Mouse (Mus musculus) hindbrain, embryonic 10.5 days (tissue): ENCODE measurements around the gene Muc4. TPM values are rescaled to one million over a fixed set of nuclear protein-coding genes. Genes with fewer than 3 reads are reported as not detected.

Source experiments
- DNase-seq: peaks from one replicate; pipeline ENCODE4 v3.0.0-alpha.2; 2017; ENCODE audit warnings: low spot score
- H3K27ac ChIP-seq: fragments of 300-500 bp; sonication (generic); 2 replicates; pipeline ENCODE4 v1.5.1; 2016; ENCODE audit warnings: mild to moderate bottlenecking, moderate library complexity
- H3K27me3 ChIP-seq: fragments of 300-500 bp; sonication (generic); 2 replicates; pipeline ENCODE4 v1.6.1; 2016; ENCODE audit warnings: mild to moderate bottlenecking; ENCODE audit not compliant: poor library complexity, insufficient read depth, severe bottlenecking
- H3K36me3 ChIP-seq: fragments of 300-500 bp; sonication (generic); 2 replicates; pipeline ENCODE4 v1.6.1; 2016; ENCODE audit warnings: mild to moderate bottlenecking, moderate library complexity
- H3K4me1 ChIP-seq: fragments of 300-500 bp; sonication (generic); replicated peaks from 2 replicates; pipeline ENCODE4 v1.6.1; 2016; ENCODE audit warnings: mild to moderate bottlenecking
- H3K4me3 ChIP-seq: fragments of 300-500 bp; sonication (generic); 2 replicates; pipeline ENCODE4 v1.5.1; 2016; ENCODE audit warnings: mild to moderate bottlenecking, moderate library complexity
- H3K9me3 ChIP-seq: fragments of 300-500 bp; sonication (generic); 2 replicates; pipeline ENCODE4 v1.6.1; 2016; ENCODE audit warnings: mild to moderate bottlenecking, moderate library complexity
- WGBS: fragments of 180-500 bp; shearing (Covaris S2); methylation state at CpG from one replicate; pipeline ENCODE4 v1.1.7; 2016; 5-methylcytosine and 5-hydroxymethylcytosine counted together
- polyA plus RNA-seq: library from polyadenylated mRNA; unstranded; fragments of >200 nt; fragmentation: Nextera tagmentation; extraction: Ambion mirVana; gene quantifications from 2 replicates; pipeline ENCODE4 v1.2.1, GENCODE M21; 2016

Gene Muc4
- polyA plus RNA-seq, 1 experiment from 2014 or later, result 0.63 TPM

GRCm38 (mm10) chr16:32831501-32831900 lies 95.8 kb downstream of the Muc4 start:
- no peak for DNase-seq
- no peaks in the 10 kb centered on the region for H3K9me3 ChIP-seq
- H3K36me3 ChIP-seq, result peaks cover 58% of the 10 kb centered on the region
- no peak overlapping the region for H3K27ac ChIP-seq
- no peak overlapping the region for H3K4me3 ChIP-seq
- H3K27me3 ChIP-seq, result no peaks in the 10 kb centered on the region
- WGBS, result 91% methylated on average over 4 of the region's 4 CpGs
- H3K4me1 ChIP-seq, result no peaks in the 10 kb centered on the region

Other genes with a start within 250 kb of the Muc4 start
- 0.20 and 0.44 TPM in 2 replicates for gene Slc51a, start 248.0 kb upstream of the Muc4 start, polyA plus RNA-seq
- not detected in 2 replicates for gene Zdhhc19, start 239.6 kb upstream of the Muc4 start, polyA plus RNA-seq
- gene Tfrc, start 127.0 kb upstream of the Muc4 start, polyA plus RNA-seq, result 42.5 and 69.9 TPM in 2 replicates
- gene Tnk2, start 92.0 kb upstream of the Muc4 start, polyA plus RNA-seq, result 7.8 and 8.4 TPM in 2 replicates
- gene Muc20, start 61.5 kb downstream of the Muc4 start, polyA plus RNA-seq, result 0.09 TPM in 1 of 2 replicates, not detected in the other
- gene Smbd1, start 74.6 kb downstream of the Muc4 start, polyA plus RNA-seq, result not detected in 2 replicates
- gene Fyttd1, start 141.6 kb downstream of the Muc4 start, polyA plus RNA-seq, result 78.1 and 97.4 TPM in 2 replicates
- gene Rubcn, start 141.9 kb downstream of the Muc4 start, polyA plus RNA-seq, result 21.7 and 22.6 TPM in 2 replicates
- gene Lrch3, start 178.2 kb downstream of the Muc4 start, polyA plus RNA-seq, result 30.3 and 33.7 TPM in 2 replicates